Mouse (Mus musculus) layer of hippocampus, adult 8-10 months (tissue): ENCODE data around the gene Tex48. TPM values are rescaled to one million over a fixed set of nuclear protein-coding genes. Genes with fewer than 3 reads are reported as not detected.

Experiments
- DNase-seq, 2 experiments: peaks; one replicate each; pipeline ENCODE4 v3.0.0; 2022; ENCODE audit warnings: low spot score in 2 of 2
- total RNA-seq, 4 experiments: library from RNA; stranded (reverse); gene quantifications; 2 replicates each; pipeline ENCODE4 v1.2.4; 2022

The Tex48 gene
- total RNA-seq, 4 experiments from 2014 or later: not detected

- no peak for DNase-seq
Observed at GRCm38 (mm10) chr4:63595259-63595658, 27.0 kb downstream of the Tex48 start.

DNA sequence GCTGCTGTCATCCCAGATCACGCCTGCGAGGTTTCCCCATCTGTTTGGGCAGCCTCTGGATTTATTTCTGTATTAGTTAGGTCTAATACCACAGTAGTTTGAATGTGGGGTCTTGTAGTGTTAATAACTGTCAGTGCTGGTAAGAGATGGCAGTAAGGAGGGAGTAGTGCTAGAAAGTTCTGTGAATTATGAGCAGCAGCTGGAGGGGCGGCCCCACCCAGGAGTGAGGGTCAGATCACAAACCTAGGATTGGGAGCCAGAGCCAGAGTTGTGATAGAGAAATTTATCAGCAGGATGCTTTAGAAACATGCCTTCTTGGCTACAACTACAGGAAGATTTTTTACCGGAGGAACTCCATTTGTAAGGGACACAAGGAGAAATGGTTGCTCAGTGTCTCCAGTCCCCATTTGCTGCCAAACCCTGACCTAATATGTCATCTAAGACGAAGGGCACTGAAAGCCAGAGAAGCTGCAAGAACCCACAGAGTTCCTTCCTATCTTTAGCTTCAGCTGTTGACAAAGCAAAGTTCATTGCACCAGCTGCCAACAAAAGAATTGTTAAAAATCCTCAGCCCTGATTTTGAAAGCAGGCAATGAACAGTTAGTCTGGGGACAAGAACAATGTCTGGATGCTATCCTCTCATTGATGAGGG is 27.6 kb downstream of the Tex48 start:
- DNase-seq: no peak

DNA sequence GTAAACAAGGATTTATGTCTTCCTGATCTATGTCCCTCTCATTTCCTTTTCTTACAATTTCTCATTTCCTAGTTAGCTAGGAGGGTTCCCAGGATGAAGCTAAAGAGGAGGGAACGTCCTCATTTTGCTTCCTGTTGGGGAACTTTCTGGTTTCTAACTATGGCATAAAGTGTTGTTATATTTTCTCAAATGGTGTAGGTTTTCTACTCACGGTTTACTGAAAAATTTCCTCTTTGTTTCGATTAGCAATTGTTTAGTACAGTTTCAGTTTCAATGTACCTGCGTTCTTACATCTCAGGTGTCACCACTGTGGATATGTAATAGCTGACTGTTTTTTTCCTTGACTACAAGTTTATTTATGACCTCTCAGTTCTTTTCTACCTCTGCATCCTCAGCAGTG is 31.7 kb downstream of the Tex48 start:
- DNase-seq: no peak

DNA sequence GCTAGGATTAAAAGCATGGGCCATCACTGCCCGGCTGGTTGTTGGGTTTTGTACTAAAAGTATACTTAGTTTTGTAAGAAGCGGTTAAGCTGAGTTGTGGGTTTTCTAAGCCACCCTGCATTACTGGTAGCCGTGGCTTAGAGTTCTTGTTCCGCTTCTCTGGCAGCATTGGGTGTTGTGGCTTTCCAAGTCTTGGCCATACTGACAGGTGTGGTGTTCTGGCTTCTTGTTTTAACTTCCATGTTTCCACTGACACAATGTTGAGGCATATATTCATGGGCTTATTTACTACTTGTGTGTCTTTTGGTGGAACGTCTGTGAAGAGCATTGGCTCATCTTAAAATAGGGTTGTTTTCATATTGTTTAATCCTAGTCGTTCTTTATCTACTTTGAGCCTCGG is 32.2 kb downstream of the Tex48 start:
- no peak for DNase-seq

GRCm38 (mm10) chr4:63586240-63586639 is 36.0 kb downstream of the Tex48 start:
- DNase-seq: no peak

GRCm38 (mm10) chr4:63585216-63585615 is 37.0 kb downstream of the Tex48 start:
- DNase-seq: no peak

GRCm38 (mm10) chr4:63582580-63582979 is 39.6 kb downstream of the Tex48 start:
- DNase-seq: no peak

DNA sequence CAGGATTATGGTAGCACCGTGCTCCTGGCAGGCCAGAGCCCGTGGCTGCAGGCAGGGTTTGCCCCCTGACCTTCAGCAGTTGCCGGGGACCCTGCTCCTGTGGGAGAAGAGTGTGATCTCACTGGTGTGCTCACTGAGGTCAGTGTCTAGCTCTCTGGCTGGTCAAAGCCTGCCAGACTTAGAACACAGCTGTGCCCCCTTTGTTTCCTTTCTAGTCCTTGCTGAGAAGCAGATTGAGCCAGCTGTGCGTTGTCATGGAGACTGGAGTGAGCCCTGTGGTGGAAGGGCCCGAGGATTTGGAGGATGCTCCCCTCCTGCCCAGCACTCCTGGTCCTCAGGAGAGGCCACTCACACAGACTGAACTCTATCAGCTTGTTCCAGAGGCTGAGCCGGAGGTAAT is 42.1 kb downstream of the Tex48 start:
- DNase-seq: no peak

- DNase-seq: no peak
Observed at GRCm38 (mm10) chr4:63579649-63580048, 42.6 kb downstream of the Tex48 start.

- DNase-seq: no peak
Observed at GRCm38 (mm10) chr4:63572621-63573020, 49.6 kb downstream of the Tex48 start.

- DNase-seq: no peak
Observed at GRCm38 (mm10) chr4:63570208-63570781, 51.9 kb downstream of the Tex48 start.

DNA sequence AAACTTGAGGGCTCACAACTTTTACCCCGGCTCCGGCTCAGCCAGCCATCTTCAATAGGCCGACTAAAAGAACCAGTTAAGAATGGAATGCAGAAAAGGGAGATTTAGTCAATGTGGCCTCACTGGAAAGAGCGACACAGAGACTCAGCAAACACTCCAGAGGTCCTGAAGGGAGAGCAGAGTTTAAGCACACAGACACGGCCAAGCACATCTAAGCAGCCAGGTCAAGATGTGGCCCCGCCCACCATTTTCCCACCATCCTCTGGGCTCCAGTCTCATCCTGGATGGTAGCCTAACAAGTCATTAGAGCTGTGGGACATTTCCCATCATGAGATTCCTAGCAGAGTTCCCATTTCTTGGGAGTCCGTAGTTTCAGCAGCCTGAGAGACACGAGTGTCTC is 52.9 kb downstream of the Tex48 start:
- DNase-seq: no peak

DNA sequence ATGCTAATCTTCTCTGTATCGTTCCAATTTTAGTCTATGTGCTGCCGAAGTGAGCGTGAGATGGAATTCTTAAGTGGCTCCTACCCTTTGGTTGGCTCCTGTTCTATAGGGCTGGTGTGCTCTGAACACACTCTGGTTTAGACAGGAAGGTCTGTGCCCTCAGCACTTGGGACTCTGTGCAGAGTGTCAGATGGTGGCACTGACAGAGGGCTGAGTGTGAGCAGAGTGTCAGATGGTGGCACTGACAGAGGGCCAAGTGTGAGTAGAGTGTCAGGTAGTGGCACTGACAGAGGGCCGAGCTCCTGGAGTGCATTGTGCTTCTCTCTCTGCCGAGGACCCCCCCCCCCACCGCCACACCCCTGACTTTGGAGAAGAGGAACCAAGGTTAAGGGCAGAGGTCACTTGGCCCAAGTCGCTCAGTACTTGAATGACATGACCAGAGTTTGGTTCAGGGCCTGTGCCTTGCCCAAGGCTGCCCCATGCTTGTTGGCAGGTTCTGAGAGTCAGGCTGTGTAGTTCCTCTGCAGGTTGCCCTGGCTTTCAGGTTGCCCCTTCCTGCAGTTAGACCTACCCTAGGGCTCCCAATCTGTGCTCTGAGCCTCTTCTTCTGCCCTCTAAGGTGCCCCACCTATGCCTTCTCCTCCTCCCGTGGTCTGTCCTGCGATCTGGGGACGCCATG is 54.4 kb downstream of the Tex48 start:
- DNase-seq: no peak

DNA sequence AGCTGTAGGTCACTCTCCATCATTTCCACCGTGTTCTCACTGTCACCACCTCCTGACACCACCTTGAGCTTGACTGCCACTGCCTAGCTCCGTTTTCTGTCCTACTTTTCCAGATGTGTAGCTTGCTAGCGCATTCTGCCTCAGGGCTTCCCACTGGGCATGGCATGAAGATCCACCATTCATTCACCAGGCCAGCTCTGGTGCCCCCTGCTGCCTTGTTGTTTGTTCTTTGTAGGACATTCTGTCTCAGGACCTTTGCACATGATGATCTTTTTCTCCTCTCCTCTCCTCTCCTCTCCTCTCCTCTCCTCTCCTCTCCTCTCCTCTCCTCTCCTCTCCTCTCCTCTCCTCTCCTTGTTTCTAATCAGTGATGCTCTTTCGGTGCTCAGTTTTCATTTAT is 59.5 kb downstream of the Tex48 start:
- no peak for DNase-seq

DNA sequence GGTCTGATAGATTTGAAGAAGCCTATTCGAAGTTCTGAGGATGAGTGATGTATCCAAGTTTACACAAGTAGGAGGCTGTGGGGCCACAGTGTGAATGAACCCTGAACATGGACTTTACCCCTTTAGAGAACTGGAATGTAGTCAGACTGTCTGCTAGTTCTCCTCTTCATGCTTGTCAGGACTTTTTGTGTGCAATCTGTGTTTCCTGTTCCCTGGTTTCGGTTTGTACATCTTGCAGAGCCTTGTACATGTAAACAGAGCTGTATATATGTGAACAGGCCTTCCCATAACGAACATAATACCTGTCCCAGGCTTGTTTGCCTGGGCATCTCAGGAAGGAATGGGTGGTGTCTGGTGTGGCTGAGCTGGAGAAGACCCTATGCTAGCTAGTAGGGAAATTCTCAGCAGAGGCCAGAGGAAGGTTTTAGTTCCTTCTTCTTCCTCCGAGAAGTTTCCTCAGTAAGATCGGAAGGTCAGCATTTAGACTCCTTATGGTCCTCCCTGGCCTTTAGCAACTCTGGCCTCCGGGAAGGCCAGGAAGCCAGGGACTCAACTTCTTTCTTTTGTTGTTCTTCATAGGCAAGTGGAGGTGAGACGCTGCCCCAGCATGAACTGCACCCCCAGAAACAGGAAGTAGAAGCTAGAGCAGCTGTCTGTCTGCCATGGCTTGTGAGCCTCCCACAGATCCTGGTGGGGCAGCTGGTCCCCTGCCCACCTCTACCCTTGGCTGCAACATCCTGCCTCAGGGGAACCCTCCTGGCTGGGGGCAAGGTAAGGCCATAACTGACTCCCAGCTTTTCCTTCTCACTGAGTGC is 60.2 kb downstream of the Tex48 start:
- DNase-seq: no peak

DNA sequence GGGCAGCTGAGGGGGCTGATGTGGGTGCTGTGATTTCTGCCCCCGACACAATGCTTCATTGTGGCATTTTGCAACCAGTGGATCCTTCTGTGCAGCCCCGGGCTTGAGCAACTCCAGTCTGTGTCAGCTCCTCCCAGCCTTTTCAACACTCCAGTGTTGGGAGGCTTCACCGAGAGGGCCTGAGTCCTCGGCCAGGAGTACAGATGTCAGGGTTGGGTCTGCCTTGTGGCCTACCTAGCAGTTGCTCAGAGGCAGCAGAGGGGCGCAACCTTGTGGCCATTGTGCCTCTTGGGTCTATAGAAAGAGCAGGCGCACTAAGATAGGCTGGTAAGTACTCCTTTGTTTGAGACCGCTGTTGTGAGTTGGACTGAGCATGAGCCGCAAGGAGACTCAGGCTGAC is 62.1 kb downstream of the Tex48 start:
- DNase-seq: no peak

- DNase-seq: no peak
Observed at GRCm38 (mm10) chr4:63559127-63559697, 63.0 kb downstream of the Tex48 start.

- peak in 1 of 2 experiments; percentile 47 for DNase-seq
Observed at GRCm38 (mm10) chr4:63558407-63559081, 63.7 kb downstream of the Tex48 start, which contains the start of gene Tmem268. Tmem268 (plus strand) TSS chr4:63558781.

- no peak for DNase-seq
Observed at GRCm38 (mm10) chr4:63557124-63558059, 64.8 kb downstream of the Tex48 start.
